Mouse (Mus musculus): ENCODE measurements at regions not wholly inside any gene's neighbourhood (a gene's known extent, or its start where the extent isn't known, plus 50 kb on each side); places are given as distances from the start of the nearest gene placed in this dataset.

GRCm38 (mm10) chr6:135519438-135519803 is 157.1 kb downstream of the Emp1 start:
- 78% methylated on average over 2 of the region's 2 CpGs for WGBS
- no peak for DNase-seq
- H3K36me3 ChIP-seq (ENCODE audit: control insufficient read depth, insufficient read depth, low read length) = no peaks in the 10 kb centered on the region
- no peaks in the 10 kb centered on the region for H3K4me1 ChIP-seq (ENCODE audit: control insufficient read depth, insufficient read depth, low read length)
- no peak for TF ChIP-seq CTCF (conservative IDR thresholded peaks at IDR 0.05; ENCODE audit: insufficient read depth, insufficient read length, low read depth, low read length)
- TF ChIP-seq POLR2A (IDR thresholded peaks at IDR 0.05; ENCODE audit: low read depth, low read length) = no peak
- no peaks in the 10 kb centered on the region for H3K27me3 ChIP-seq (replicated peaks; ENCODE audit: control insufficient read depth, insufficient read depth, low read length)
- H3K4me3 ChIP-seq (ENCODE audit: insufficient read depth, low read depth, low read length) = no peak overlapping the region
- no peak overlapping the region for H3K27ac ChIP-seq (ENCODE audit: insufficient read depth, low read depth, low read length)

GRCm38 (mm10) chr6:135520868-135521267 is 158.5 kb downstream of the Emp1 start:
- H3K27ac ChIP-seq (ENCODE audit: insufficient read depth, low read depth, low read length) = no peak overlapping the region
- TF ChIP-seq POLR2A (IDR thresholded peaks at IDR 0.05; ENCODE audit: low read depth, low read length) = no peak
- TF ChIP-seq CTCF (conservative IDR thresholded peaks at IDR 0.05; ENCODE audit: insufficient read depth, insufficient read length, low read depth, low read length) = no peak
- H3K4me1 ChIP-seq (ENCODE audit: control insufficient read depth, insufficient read depth, low read length) = no peaks in the 10 kb centered on the region
- H3K27me3 ChIP-seq (replicated peaks; ENCODE audit: control insufficient read depth, insufficient read depth, low read length) = no peaks in the 10 kb centered on the region
- WGBS = 51% methylated on average over 2 of the region's 2 CpGs
- peak; percentile 29 for DNase-seq
- no peak overlapping the region for H3K4me3 ChIP-seq (ENCODE audit: insufficient read depth, low read depth, low read length)
- no peaks in the 10 kb centered on the region for H3K36me3 ChIP-seq (ENCODE audit: control insufficient read depth, insufficient read depth, low read length)

- WGBS = 67% methylated on average over 5 of the region's 5 CpGs
- no peak overlapping the region for H3K4me3 ChIP-seq (ENCODE audit: insufficient read depth, low read depth, low read length)
- peak; percentile 31 for DNase-seq
- no peaks in the 10 kb centered on the region for H3K36me3 ChIP-seq (ENCODE audit: control insufficient read depth, insufficient read depth, low read length)
- H3K27ac ChIP-seq (ENCODE audit: insufficient read depth, low read depth, low read length) = no peak overlapping the region
- H3K4me1 ChIP-seq (ENCODE audit: control insufficient read depth, insufficient read depth, low read length) = no peaks in the 10 kb centered on the region
- H3K27me3 ChIP-seq (replicated peaks; ENCODE audit: control insufficient read depth, insufficient read depth, low read length) = no peaks in the 10 kb centered on the region
- TF ChIP-seq CTCF (conservative IDR thresholded peaks at IDR 0.05; ENCODE audit: insufficient read depth, insufficient read length, low read depth, low read length) (peak; percentile 48), POLR2A (IDR thresholded peaks at IDR 0.05; ENCODE audit: low read depth, low read length) (no peak)
Measured at GRCm38 (mm10) chr6:135524886-135525285, 162.5 kb downstream of the Emp1 start.

- Histone ChIP-seq H3K27me3 (replicated peaks; ENCODE audit: control insufficient read depth, insufficient read depth, low read length) (no peaks in the 10 kb centered on the region), H3K4me1 (ENCODE audit: control insufficient read depth, insufficient read depth, low read length) (no peaks in the 10 kb centered on the region), H3K4me3 (ENCODE audit: insufficient read depth, low read depth, low read length) (no peak overlapping the region), H3K27ac (ENCODE audit: insufficient read depth, low read depth, low read length) (no peak overlapping the region), H3K36me3 (ENCODE audit: control insufficient read depth, insufficient read depth, low read length) (no peaks in the 10 kb centered on the region)
- TF ChIP-seq POLR2A (IDR thresholded peaks at IDR 0.05; ENCODE audit: low read depth, low read length) (no peak), CTCF (conservative IDR thresholded peaks at IDR 0.05; ENCODE audit: insufficient read depth, insufficient read length, low read depth, low read length) (no peak)
- no peak for DNase-seq
- 50% methylated on average over 5 of the region's 5 CpGs for WGBS
Measured at GRCm38 (mm10) chr6:135525841-135526327, 163.5 kb downstream of the Emp1 start.

- WGBS = 88% methylated on average over 24 of the region's 24 CpGs
- no peaks in the 10 kb centered on the region for H3K27me3 ChIP-seq (replicated peaks; ENCODE audit: control insufficient read depth, insufficient read depth, low read length)
- TF ChIP-seq POLR2A (IDR thresholded peaks at IDR 0.05; ENCODE audit: low read depth, low read length) (no peak), CTCF (conservative IDR thresholded peaks at IDR 0.05; ENCODE audit: insufficient read depth, insufficient read length, low read depth, low read length) (no peak)
- H3K4me3 ChIP-seq (ENCODE audit: insufficient read depth, low read depth, low read length) = no peak overlapping the region
- no peaks in the 10 kb centered on the region for H3K4me1 ChIP-seq (ENCODE audit: control insufficient read depth, insufficient read depth, low read length)
- no peaks in the 10 kb centered on the region for H3K36me3 ChIP-seq (ENCODE audit: control insufficient read depth, insufficient read depth, low read length)
- H3K27ac ChIP-seq (ENCODE audit: insufficient read depth, low read depth, low read length) = no peak overlapping the region
- no peak for DNase-seq
Measured at GRCm38 (mm10) chr6:135526460-135527160, 164.3 kb downstream of the Emp1 start.

GRCm38 (mm10) chr6:135527879-135528278 is 165.5 kb downstream of the Emp1 start:
- DNase-seq = no peak
- WGBS = 89% methylated on average over 4 of the region's 4 CpGs
- H3K36me3 ChIP-seq (ENCODE audit: control insufficient read depth, insufficient read depth, low read length) = no peaks in the 10 kb centered on the region
- H3K4me3 ChIP-seq (ENCODE audit: insufficient read depth, low read depth, low read length) = no peak overlapping the region
- TF ChIP-seq CTCF (conservative IDR thresholded peaks at IDR 0.05; ENCODE audit: insufficient read depth, insufficient read length, low read depth, low read length) = no peak
- no peak for TF ChIP-seq POLR2A (IDR thresholded peaks at IDR 0.05; ENCODE audit: low read depth, low read length)
- H3K27me3 ChIP-seq (replicated peaks; ENCODE audit: control insufficient read depth, insufficient read depth, low read length) = no peaks in the 10 kb centered on the region
- no peak overlapping the region for H3K27ac ChIP-seq (ENCODE audit: insufficient read depth, low read depth, low read length)
- no peaks in the 10 kb centered on the region for H3K4me1 ChIP-seq (ENCODE audit: control insufficient read depth, insufficient read depth, low read length)

- WGBS = 24% methylated on average over 9 of the region's 9 CpGs
Measured at GRCm38 (mm10) chr6:135539791-135540646, 177.7 kb downstream of the Emp1 start.

More at GRCm38 (mm10) chr6:135539791-135540646, 177.7 kb downstream of the Emp1 start:
- H3K27me3 ChIP-seq (replicated peaks; ENCODE audit: control insufficient read depth, insufficient read depth, low read length) = no peaks in the 10 kb centered on the region
- no peaks in the 10 kb centered on the region for H3K36me3 ChIP-seq (ENCODE audit: control insufficient read depth, insufficient read depth, low read length)
- no peak for TF ChIP-seq CTCF (conservative IDR thresholded peaks at IDR 0.05; ENCODE audit: insufficient read depth, insufficient read length, low read depth, low read length)
- no peak for TF ChIP-seq POLR2A (IDR thresholded peaks at IDR 0.05; ENCODE audit: low read depth, low read length)
- H3K4me1 ChIP-seq (ENCODE audit: control insufficient read depth, insufficient read depth, low read length) = peaks cover 13% of the 10 kb centered on the region; the same call in 1 of the 2 replicates
- H3K4me3 ChIP-seq (ENCODE audit: insufficient read depth, low read depth, low read length) = no peak overlapping the region
- no peak overlapping the region; the same call in 1 of the 2 replicates for H3K27ac ChIP-seq (ENCODE audit: insufficient read depth, low read depth, low read length)
- peak; percentile 73 for DNase-seq
